Mouse (Mus musculus): ENCODE data around the gene Stub1. TPM values are rescaled to one million over a fixed set of nuclear protein-coding genes. Genes with fewer than 3 reads are reported as not detected.

The Stub1 gene
- total RNA-seq, 2 experiments from 2014 or later, result 138 to 157 TPM

DNA sequence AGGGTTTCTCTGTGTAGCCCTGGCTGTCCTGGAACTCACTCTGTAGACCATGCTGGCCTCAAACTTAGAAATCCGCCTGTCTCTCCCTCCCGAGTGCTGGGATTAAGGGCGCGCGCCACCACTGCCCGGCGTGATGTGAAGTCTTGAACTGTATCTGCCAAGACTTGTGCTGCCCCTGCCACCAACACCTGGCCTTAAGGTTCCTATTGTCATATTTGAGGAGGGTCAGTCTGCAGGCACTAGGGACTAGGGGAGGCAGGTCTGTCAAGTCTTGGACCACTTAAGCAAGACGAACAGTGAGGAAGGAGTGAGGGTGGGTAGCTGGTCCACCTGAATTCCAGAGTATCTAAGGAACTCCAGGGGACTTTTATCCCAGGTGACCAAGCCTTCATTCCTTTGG, 36.3 kb upstream of the Stub1 start:
- DNase-seq, result no peak

DNA sequence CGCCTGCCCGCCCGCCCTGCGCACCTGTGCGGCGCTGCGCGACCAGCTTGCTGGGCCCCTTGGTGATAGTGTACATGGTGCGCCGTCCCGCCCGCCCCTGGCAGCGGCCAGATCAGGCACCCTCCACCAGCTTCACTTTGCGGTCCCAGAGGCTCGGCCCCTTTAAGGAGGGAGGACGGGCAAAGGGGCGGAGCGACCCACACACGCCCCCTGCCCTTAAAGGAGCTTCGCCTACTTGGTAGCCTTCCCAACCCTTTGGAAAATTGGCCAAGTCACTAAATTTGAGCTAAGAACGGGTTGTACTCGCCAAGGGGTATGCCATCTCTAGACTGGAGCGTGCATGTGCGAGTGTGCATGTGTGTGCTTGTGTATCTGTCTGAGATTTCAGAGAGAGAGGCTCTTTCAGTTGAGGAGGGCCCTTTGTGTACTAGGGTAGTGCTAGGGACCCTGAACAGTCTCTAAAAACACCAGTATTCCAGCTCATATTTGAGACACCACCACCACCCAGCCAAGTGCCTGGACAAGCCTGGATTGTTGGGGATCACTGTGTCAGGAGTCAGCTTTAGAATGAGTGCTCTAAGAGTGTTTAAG, 35.5 kb upstream of the Stub1 start, which contains the start of gene Mcrip2:
Mcrip2 (minus strand) TSS at position 164 of the 591 bp plus-strand sequence.
- peak; percentile 92 for DNase-seq

DNA sequence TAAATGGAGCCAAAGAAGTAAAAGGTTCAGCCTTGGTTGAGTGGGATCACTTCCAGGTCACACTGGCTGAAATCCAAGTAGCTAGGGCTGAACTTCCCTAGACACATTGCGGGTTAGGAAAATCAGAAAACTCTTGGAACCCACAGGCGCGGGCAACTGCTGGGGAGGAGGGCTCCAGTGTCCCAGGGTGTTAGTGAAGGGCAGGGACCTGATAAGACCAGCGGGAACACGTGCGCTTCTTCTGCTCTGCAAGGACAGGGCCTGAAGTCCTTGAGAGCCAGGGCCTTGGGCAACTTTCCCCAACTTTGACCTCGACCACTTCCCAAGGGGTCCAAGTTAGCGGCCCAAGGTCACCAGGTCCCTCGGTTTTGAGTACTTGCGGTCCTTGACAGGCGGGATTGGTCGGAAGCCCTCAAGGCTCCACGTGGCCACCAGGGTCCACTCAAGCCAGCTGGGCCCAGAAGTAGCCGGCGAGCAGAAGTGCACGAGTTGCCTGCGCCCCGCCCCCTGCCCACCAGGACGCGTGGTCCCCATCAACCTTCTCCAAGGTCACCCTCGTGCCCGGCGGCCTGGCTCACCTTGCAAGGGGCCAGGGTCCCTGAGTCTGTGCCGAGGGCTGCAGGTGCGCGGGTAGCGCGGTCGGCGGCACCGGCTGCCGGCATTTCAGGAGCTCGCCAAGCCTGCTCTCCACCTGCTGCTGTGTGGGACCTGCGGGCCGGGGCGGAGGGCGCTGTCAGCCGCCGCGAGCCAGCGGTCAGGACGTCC, 34.8 kb upstream of the Stub1 start:
- peak; percentile 88 for DNase-seq

DNA sequence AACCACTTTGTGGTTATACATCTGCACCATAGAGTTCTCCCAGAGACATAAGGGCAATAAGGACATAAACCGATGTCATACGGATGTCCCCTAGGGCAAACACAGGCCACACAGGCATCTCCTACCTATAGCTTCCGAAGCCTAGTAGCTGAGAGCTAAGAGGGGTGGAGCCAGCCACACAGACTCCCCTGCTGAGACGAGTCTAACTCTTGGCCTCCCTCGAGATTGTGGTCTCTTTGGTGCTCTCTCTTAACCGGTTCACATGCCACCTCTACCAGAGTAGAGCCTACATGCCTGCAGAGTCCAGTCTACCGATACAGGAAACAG, 34.3 kb upstream of the Stub1 start:
- DNase-seq, result no peak

DNA sequence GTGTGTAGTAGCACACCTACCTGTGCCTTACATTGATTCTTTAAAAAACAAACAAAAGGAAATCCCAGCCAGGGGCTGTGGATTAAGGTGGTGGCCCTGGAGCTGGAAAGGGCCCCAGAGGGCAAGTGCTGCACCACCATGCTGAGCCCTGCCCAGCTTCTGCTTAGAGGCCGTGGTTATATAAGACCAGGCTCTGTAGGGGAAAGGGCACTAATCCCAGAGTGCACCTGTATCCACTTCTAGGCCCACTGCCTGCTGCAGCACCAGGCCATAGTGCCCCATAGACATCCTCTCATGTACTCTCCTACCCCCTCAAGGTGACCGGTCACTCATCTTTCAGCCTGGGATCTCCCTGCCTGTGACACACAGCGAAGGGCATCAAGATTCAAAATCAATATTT, 33.0 kb upstream of the Stub1 start:
- DNase-seq, result peak; percentile 56

DNA sequence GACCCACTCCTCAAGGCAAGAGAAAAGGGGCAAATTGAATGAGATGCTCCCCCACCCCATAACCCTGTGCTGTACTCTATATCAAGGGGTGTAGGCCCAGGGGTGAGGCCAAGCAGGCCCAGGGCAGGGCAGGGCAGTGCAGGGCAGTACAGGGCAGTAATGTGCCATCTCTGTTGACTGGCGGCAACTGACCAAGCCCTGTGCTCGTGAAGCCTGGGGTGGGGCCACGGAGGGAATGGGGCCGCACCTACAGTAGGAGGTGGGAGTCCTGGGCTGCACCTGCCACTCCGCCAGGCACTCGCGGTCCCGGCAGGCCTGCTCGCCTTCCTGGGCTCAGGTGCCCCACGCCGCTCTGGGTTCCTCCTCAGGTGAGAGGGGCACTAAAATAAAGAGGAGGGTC, 32.1 kb upstream of the Stub1 start:
- no peak for DNase-seq

DNA sequence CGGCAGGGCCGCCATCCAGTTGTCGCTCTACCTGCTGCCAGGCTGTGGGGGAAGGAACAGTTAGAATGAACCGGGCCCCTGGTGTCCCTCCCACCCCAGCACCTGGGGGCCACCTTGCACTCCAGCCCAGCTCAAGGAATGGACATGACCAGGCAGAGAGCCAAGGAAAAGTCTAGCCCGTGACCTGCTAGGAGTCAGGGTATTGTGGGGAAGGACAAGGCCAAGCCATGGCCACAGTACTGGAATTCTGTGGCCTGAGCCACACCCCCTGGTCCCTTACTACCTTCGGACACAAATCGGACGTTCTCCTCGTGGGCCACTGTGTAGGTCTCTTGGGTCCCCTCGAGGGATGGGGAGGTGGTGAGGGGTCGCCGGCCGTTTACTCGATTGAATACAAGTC, 31.1 kb upstream of the Stub1 start:
- DNase-seq, result peak; percentile 45

DNA sequence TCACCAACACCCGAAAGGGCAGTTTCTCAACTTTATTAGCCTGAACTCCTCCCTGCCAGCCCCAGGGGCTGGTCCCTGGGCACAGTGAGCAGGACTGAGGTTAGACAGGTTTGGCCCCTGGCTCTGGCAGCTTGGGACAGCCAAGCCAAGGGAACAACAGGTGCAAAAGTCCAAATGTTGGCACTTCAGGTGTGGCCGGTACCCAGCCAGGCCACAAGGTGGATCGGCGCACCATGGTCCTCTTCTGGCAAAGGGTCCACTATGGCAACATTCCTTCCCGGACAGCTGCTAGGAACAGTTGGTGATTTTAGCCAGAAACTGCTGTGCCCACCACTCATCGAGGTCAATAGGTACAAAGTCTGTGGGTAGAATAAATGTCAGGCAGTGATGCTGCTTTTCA, 30.5 kb upstream of the Stub1 start:
- DNase-seq, result no peak

DNA sequence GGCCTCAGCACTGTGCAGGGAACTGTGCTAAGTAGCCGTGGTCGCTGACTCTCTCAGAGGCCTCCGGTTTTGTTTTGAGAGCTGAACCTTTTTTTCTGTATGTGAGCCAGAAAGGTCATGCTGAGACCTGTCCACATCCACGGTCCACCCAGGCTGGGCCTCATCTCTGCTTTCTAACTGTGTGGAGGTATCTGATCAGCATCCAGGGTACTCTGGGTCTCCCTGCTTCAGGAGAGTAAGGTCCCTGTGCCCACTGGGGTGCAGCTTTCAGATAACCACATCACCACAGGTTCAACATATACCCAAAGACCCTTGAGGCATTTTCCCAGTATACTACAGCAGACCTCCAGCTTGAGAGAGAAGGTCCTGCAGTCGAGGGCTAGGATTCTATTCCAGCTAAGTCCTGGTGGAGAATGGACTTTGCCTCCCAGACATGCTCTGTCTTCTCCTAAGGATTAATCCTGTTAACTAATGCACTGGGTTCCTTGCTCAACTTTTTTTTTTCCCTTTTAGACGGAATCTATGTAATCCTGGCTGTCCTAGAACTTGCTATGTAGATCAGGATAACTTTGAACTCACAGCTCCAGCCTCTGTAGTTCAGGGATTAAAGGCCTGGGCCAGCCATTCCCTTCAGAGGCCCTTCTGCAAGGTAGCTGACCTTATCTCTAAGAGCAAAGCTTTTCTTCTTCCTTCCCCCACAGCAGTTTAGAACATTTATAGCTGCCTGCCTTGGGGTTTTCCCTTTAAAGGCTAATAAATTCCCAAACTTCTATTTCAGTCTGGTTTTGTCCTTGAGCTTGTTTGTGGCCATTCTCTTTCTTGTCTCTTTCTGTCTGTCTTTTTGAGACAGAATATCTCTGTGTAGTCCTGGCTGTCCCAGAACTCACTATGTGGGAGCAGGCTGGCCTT, 28.8 kb upstream of the Stub1 start:
- DNase-seq, result no peak

DNA sequence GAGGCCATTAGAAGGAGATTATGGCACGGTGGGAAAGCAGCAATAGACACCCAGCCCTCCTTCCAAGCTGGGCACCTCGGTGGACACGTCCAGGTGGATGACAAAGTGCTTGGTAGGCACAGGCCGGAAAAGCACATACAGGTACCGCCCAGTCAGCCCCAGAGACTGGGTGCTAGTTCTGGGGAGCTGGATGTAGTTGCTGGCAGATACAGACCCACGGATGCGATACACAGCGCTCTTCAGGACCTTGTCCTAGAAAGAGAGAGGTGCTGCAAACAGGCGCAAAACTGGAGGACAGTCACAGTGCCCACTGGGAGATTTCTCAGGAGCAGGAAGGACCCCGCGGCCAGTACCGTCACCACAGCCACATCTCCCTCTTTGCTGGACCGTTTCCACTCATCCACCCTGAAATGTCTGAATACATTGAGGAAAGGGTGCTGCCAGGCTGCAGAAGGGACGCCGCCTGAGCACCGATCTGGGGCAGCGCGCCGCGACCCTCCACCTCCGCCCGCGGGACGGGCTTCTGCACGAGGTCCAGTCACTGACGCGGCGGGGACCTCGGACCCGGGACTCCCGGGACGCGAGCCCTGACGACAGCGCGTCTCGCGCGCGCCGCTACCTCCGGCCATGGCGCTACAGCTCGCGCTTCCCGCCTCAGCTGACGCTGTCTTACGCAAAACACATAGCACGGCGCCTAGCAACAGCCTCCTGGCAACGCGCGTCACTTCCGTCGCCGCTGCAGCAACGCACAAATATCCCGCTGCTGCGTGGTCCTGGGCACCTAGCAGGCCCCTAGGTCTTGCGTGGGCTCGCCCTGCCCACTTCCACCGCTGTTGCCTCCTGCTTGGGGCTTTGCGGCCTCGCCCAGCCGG, 27.9 kb upstream of the Stub1 start, which contains the start of gene Wdr90:
Wdr90 (minus strand) TSS at position 670 of the 872 bp plus-strand sequence.
- DNase-seq, result peak; percentile 95

DNA sequence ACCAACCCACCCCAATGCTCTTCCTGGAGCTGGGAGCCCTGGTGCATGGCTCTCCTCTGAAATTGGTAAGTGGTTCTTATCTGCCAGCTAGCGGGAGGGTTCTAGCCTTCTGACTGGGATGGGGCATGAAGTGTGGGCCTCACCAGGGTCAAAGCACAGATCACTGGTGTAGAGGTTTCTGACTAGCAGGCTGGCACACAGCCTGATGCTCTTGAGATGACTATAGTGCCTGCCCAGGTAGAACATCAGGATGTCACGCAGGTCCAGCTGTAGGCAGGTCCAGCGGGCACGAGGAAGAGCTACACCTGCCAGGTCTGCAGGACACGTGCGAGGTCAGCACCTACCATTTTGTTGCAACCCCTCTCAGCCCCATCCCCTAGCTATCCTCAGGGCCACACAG, 27.0 kb upstream of the Stub1 start:
- DNase-seq, result no peak

DNA sequence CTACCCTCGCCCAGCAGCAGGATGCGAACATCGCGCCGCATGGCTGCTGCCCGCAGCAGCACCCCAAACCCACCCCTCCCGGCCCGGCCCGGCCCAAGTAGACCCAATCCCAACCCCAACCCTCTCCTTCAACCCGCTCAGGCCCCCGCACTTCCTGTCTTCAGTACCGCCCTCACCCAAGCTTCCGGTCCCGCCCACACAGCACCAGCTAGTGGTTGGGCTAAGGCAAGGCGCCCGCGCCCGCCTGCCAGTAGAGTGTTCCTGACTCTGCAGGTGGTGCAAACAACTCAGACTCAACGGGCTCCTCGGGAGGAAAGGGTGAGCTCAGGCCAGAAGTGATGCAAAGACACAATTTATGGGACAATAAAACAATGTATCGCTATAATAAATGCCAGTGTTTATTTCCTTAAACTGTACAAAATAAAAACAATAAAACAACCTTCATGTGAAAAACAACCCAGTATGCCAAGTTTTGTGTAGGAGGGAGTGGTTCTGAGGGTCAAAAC, 11.2 kb upstream of the Stub1 start, which contains the start of gene Rhot2:
Rhot2 (minus strand) TSS at position 456 of the 506 bp plus-strand sequence.
- peak; percentile 97 for DNase-seq

DNA sequence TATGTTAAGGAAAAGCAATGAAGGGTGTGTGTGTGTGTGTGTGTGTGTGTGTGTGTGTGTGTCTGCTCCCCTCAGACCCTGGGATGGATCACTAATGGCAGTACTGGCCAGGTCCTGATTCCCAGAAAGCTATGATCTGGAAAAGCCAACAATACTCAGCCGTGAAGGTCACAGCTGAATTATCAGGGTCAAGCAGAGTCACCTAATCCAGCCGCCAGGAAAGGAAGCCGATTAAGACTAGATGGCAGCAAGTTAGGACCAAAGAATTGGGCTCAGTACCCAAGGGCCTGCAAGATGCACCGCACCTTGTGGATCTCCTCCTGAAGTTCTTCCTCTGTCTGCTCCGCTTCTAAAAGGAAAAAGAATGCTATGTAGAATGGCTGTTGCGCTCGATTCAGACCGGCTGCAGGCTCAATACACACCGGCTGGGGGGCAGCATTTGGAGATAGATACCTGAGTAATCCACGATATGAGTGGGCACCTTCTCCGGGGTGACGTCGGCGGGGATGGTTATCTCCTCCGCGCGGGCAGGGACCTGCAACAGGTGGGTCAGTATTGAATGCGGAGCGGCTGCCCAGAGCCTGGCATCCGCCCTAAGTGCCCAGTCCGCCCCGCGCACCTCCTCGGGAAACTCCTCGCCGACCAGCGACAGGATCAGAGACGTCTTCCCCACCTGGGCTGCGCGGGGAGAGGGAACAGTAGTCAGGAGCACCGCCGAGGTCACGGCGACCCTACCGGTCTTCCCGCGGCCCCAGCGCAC, 10.6 kb upstream of the Stub1 start:
- no peak for DNase-seq

DNA sequence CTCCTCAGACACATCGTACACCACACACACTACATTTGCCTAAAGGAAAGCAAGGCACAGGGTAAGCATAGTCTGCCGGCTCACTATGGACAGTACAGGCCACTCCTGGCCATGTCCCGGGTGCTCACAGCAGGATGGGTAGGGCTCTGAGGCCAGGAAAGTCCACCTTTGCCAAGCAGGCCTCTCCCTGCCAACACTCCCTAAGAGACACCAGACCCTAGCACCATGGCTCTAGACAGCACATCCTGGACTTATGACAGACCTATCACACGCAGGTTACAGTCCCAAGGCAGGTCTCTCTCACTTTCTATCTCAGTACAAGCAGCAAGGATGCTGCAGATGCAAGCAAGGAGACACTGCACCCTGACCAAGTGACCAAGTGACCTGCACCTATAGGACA, 9.9 kb upstream of the Stub1 start:
- DNase-seq, result no peak

DNA sequence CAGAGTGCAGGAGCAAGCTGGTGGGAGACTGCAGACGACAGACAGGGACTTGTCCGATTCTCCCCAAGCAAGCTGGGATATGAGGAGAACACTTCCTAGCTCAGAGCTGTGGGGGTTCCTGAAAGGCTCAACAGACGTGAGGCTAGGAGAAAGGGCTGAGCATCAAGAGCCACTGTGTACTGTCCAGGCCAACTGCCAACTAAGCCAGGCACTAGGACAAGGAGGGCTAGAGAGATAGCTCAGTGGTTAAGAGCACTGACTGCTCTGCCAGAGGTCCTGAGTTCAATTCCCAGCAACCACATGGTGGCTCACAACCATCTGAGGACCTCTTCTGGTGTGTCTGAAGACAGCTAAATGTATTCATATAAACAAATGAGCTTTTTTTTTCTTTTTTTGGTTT, 9.3 kb upstream of the Stub1 start:
- DNase-seq, result no peak

DNA sequence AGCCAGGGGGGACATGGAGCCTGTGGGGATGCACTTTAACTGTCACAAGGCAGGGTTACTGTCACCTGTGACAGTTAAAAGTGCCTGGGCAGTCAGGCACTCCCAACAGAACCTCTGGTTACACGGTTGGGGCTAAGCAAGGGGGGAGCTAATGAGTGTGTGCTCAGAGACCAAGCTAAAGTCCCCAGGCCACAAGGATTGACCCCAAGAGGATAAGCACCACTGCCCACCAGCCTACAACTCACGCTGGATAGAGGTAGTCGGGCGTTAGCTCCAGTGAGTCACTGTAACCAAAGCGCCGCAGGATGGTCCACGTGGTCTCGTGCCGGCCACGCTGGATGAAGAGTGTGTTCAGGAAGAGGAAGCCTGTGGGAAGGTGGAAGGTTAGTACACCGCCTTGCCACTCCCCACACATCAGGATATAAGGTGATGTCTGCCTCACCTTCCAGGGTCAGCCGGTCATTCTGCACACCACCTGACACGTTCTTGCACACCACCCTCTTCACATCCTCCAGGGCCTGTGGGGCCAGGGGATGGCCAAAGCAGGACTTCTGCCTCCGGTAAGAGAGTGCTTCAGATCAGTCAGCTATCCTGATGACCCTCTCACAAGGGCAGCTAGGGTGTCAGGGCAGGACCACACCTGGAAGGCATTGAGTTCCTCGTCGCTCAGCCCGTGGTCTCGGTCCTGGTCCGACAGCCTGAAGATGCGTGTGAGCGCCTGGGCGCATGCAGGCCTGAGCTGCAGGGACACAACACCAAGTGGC, 8.1 kb upstream of the Stub1 start, which contains the start of gene Gm20683:
Gm20683 (minus strand) TSS at position 647 of the 764 bp plus-strand sequence.
- no peak for DNase-seq

DNA sequence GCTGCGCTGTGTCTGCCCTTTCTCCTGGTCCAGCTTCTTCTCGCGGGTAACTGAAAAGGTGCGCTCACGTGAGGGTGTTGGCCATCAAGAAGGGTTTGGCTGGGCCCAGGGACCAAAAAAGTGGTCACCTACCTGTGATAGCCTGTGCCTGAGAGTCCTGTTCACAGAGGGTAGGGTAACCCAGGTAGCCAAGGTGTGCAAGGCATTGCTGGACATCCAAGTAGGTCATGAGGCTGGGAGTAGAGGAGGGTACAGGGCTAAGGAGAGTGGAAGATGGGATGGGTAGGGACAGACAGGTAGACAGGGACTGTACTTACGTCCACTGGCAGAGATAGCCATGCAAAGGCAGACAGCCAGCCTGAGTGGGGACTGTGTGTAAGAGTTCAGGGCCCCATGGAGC, 7.3 kb upstream of the Stub1 start:
- DNase-seq, result no peak

DNA sequence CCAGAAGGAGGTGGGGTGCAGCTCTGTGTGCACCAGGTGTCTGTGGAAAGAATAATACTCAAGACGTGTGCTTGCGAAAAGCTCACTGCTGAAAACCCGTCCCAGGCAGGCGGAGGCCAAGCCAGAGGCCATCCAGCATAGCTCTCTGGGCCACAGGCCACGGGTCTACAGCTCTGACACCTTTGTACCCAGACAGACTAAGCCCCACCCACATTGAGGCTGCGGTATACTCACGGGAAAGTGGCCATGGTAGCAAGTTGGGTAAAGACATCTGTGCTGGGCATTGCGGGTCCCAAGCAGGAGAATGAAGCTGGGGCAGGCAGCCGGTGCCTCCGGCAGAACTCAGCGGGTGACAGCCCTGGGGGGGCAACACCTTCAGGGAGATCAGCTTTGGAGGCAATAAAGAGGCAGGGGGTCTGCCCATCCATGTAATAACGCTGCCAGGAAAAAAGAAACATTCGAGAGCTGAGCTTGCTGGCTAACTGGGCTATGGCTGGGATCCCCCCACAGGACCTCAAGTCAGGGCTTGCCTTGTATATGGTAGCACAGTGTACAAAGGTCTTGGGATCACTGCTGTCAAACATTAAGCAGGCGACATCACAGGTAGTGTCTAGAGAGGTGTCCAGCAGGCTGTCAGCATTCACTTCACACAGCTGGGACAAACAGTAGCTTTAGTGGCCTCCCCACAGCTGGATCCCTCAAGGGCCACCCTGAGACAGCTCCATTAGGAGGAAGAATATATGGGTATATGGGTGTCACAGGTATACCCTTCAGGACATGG, 6.4 kb upstream of the Stub1 start:
- no peak for DNase-seq

DNA sequence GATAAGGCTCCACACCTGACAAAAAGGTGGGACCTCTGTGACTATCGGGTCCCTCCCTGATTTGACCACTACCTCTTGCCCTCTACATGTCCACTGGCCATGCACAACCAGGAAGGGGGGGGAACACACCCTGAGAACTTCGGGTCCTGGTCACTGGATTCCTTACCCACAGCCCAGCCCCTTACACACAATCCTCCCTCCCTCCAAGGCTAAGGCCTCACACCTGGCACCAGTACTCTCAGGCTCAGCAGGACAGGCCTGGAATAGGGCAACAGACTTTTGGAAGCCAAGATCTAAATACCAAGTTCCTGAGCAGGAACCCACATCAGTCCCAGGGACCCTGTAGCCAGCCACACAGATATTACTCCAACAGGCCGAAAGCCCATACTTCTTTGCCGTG, 5.7 kb upstream of the Stub1 start:
- no peak for DNase-seq
